In genomic region chr1:38394493-38394892, GRCm38 (mm10) we compare ENCODE assay signal across 12 mouse cellular contexts.
A peak's percentile ranks its signal among the peaks of the same experiment; 100 is the strongest.
DNase-seq lines count a peak whose midpoint lies in the region; ATAC-seq lines count a peak whose summit lies in the region.
"Had no signal": no experiment of that assay in that cellular context is flagged by ENCODE, and none has a peak within 500 bp of the region (broad histone marks: within the 10 kb centered on the region; RNA-seq: fewer than 3 reads in every experiment).

No protein-coding gene starts in this region.

- no peak for ATAC-seq in midbrain, embryonic 15.5 days (replicated peaks)
- ATAC-seq in hindbrain, embryonic 13.5 days (ENCODE audit: low FRiP score), result peak; percentile 17; the same call in 1 of the 2 replicates
- ATAC-seq in monocyte, adult 5-6 weeks (replicated peaks; ENCODE audit: insufficient number of reproducible peaks, low FRiP score, low TSS enrichment, poor library complexity, severe bottlenecking), result 0 out of 2 replicates have a peak, but pooled peaks have one; percentile 22

- no peak overlapping the region for H3K4me3 ChIP-seq in midbrain, embryonic 10.5 days
- H3K4me3 ChIP-seq in midbrain, embryonic 15.5 days, result no peak overlapping the region
- H3K4me3 ChIP-seq in hindbrain, embryonic 13.5 days, result no peak overlapping the region

- H3K27ac ChIP-seq in midbrain, embryonic 10.5 days (replicated peaks), result peak overlapping the region; percentile 64
- no peak overlapping the region for H3K27ac ChIP-seq in midbrain, embryonic 15.5 days
- peak overlapping the region; percentile 61 for H3K27ac ChIP-seq in hindbrain, embryonic 13.5 days

- no peak for DNase-seq in midbrain, embryonic 10.5 days (ENCODE audit: low spot score)
- peak; percentile 29 for DNase-seq in embryo, embryonic 9.5 days (ENCODE audit: extremely low spot score)
- no peak for DNase-seq in left cerebral cortex, adult 18-20 months (ENCODE audit: low spot score in 2 of 2)
- DNase-seq in adrenal gland, adult 18-20 months (ENCODE audit: low spot score in 2 of 2), result no peak
- DNase-seq: adrenal gland, adult 8-10 months; cerebellum, postnatal 36 days; kidney, postnatal 14 days; left cerebral cortex, postnatal 4 days; right cerebral cortex, postnatal 4 days had no signal

- H3K4me1 ChIP-seq in midbrain, embryonic 10.5 days, result peaks cover 45% of the 10 kb centered on the region
- peaks cover 42% of the 10 kb centered on the region for H3K4me1 ChIP-seq in midbrain, embryonic 15.5 days
- H3K4me1 ChIP-seq in hindbrain, embryonic 13.5 days (replicated peaks), result peaks cover 72% of the 10 kb centered on the region

- no peaks in the 10 kb centered on the region for H3K36me3 ChIP-seq in midbrain, embryonic 10.5 days
- H3K36me3 ChIP-seq in midbrain, embryonic 15.5 days (replicated peaks), result no peaks in the 10 kb centered on the region
- no peaks in the 10 kb centered on the region for H3K36me3 ChIP-seq in hindbrain, embryonic 13.5 days

- no peak overlapping the region for H3K9ac ChIP-seq in midbrain, embryonic 15.5 days
- H3K9ac ChIP-seq in hindbrain, embryonic 13.5 days, result no peak overlapping the region

- H3K4me2 ChIP-seq in midbrain, embryonic 15.5 days, result no peak overlapping the region
- H3K4me2 ChIP-seq in hindbrain, embryonic 13.5 days, result no peak overlapping the region

- no peaks in the 10 kb centered on the region for H3K27me3 ChIP-seq in midbrain, embryonic 10.5 days (ENCODE audit: low read depth, poor library complexity, severe bottlenecking)
- no peaks in the 10 kb centered on the region for H3K27me3 ChIP-seq in midbrain, embryonic 15.5 days (replicated peaks)
- H3K27me3 ChIP-seq in hindbrain, embryonic 13.5 days, result no peaks in the 10 kb centered on the region

- H3K9me3 ChIP-seq in midbrain, embryonic 10.5 days (replicated peaks), result no peaks in the 10 kb centered on the region
- no peaks in the 10 kb centered on the region for H3K9me3 ChIP-seq in midbrain, embryonic 15.5 days
- H3K9me3 ChIP-seq in hindbrain, embryonic 13.5 days, result no peaks in the 10 kb centered on the region

- 34% methylated on average over 5 of the region's 5 CpGs for whole genome bisulfite sequencing in midbrain, embryonic 10.5 days
- WGBS in midbrain, embryonic 15.5 days, result 25% methylated on average over 5 of the region's 5 CpGs
- WGBS in hindbrain, embryonic 13.5 days, result 13% methylated on average over 5 of the region's 5 CpGs
